Mouse (Mus musculus): ENCODE data around the gene Trpt1. TPM values are rescaled to one million over a fixed set of nuclear protein-coding genes. Genes with fewer than 3 reads are reported as not detected.
A peak's percentile ranks its signal among the peaks of the same experiment; 100 is the strongest.

Trpt1 gene
- polyA plus RNA-seq, 1 experiment from 2014 or later = 10.1 TPM

GRCm38 (mm10) chr19:6971644-6972043 is 24.3 kb upstream of the Trpt1 start:
- no peak for ATAC-seq (ENCODE audit: low read depth)
- H3K27ac ChIP-seq (replicated peaks; ENCODE audit: low read depth, low read length) = 0 out of 2 replicates have a peak overlapping the region, but pooled peaks have one; percentile 1
- no peaks in the 10 kb centered on the region for H3K36me3 ChIP-seq (ENCODE audit: control insufficient read depth, insufficient read depth, low read length)
- 0 out of 2 replicates have a peak overlapping the region, but pooled peaks have one; percentile 14 for H3K9ac ChIP-seq (ENCODE audit: low read depth, low read length)
- H3K9me3 ChIP-seq (ENCODE audit: control insufficient read depth, low read length) = no peaks in the 10 kb centered on the region
- WGBS = 33% methylated on average over 6 of the region's 6 CpGs
- H3K4me2 ChIP-seq (ENCODE audit: low read depth, low read length) = no peak overlapping the region
- no peak overlapping the region for H3K4me3 ChIP-seq (ENCODE audit: low read depth, low read length)
- DNase-seq (ENCODE audit: low spot score) = no peak
- H3K4me1 ChIP-seq (ENCODE audit: control insufficient read depth, insufficient read depth, low read length) = peaks cover 28% of the 10 kb centered on the region
- no peaks in the 10 kb centered on the region for H3K27me3 ChIP-seq (replicated peaks; ENCODE audit: control insufficient read depth, insufficient read depth, low read length)

- H3K36me3 ChIP-seq (ENCODE audit: control insufficient read depth, insufficient read depth, low read length) = peaks cover 3% of the 10 kb centered on the region
- no peaks in the 10 kb centered on the region for H3K27me3 ChIP-seq (replicated peaks; ENCODE audit: control insufficient read depth, insufficient read depth, low read length)
- peaks cover 30% of the 10 kb centered on the region for H3K4me1 ChIP-seq (ENCODE audit: control insufficient read depth, insufficient read depth, low read length)
- no peak for ATAC-seq (ENCODE audit: low read depth)
- 74% methylated on average over 13 of the region's 13 CpGs for WGBS
- no peak overlapping the region for H3K9ac ChIP-seq (ENCODE audit: low read depth, low read length)
- no peak overlapping the region for H3K4me2 ChIP-seq (ENCODE audit: low read depth, low read length)
- DNase-seq (ENCODE audit: low spot score) = no peak
- H3K27ac ChIP-seq (replicated peaks; ENCODE audit: low read depth, low read length) = no peak overlapping the region
- H3K9me3 ChIP-seq (ENCODE audit: control insufficient read depth, low read length) = no peaks in the 10 kb centered on the region
- no peak overlapping the region for H3K4me3 ChIP-seq (ENCODE audit: low read depth, low read length)
Observed at GRCm38 (mm10) chr19:6972247-6972917, 23.5 kb upstream of the Trpt1 start.

- H3K9me3 ChIP-seq (ENCODE audit: control insufficient read depth, low read length) = no peaks in the 10 kb centered on the region
- H3K4me2 ChIP-seq (ENCODE audit: low read depth, low read length) = peak overlapping the region; percentile 92
- H3K4me1 ChIP-seq (ENCODE audit: control insufficient read depth, insufficient read depth, low read length) = peaks cover 28% of the 10 kb centered on the region
- peaks cover 16% of the 10 kb centered on the region for H3K36me3 ChIP-seq (ENCODE audit: control insufficient read depth, insufficient read depth, low read length)
- H3K4me3 ChIP-seq (ENCODE audit: low read depth, low read length) = peak overlapping the region; percentile 77
- H3K27ac ChIP-seq (replicated peaks; ENCODE audit: low read depth, low read length) = peak overlapping the region; percentile 88; the same call in 1 of the 2 replicates
- H3K27me3 ChIP-seq (replicated peaks; ENCODE audit: control insufficient read depth, insufficient read depth, low read length) = no peaks in the 10 kb centered on the region
- WGBS = 25% methylated on average over 11 of the region's 12 CpGs
- no peak for DNase-seq (ENCODE audit: low spot score)
- H3K9ac ChIP-seq (ENCODE audit: low read depth, low read length) = peak overlapping the region; percentile 48
- ATAC-seq (ENCODE audit: low read depth) = no peak
Observed at GRCm38 (mm10) chr19:6973581-6974190, 22.2 kb upstream of the Trpt1 start.

- Histone ChIP-seq H3K9ac (ENCODE audit: low read depth, low read length) (peak within 1 kb of the TSS; percentile 76), H3K27ac (replicated peaks; ENCODE audit: low read depth, low read length) (peak within 1 kb of the TSS; percentile 88), H3K27me3 (replicated peaks; ENCODE audit: control insufficient read depth, insufficient read depth, low read length) (no peaks in the 10 kb centered on the region), H3K4me2 (ENCODE audit: low read depth, low read length) (peak within 1 kb of the TSS; percentile 92), H3K4me1 (ENCODE audit: control insufficient read depth, insufficient read depth, low read length) (peaks cover 33% of the 10 kb centered on the region), H3K9me3 (ENCODE audit: control insufficient read depth, low read length) (no peaks in the 10 kb centered on the region), H3K4me3 (ENCODE audit: low read depth, low read length) (peak within 1 kb of the TSS; percentile 77), H3K36me3 (ENCODE audit: control insufficient read depth, insufficient read depth, low read length) (peaks cover 19% of the 10 kb centered on the region)
- 0% methylated on average over 39 of the region's 84 CpGs for WGBS
- DNase-seq (ENCODE audit: low spot score) (peak; percentile 96), ATAC-seq (ENCODE audit: low read depth) (peak; percentile 70)
Observed at GRCm38 (mm10) chr19:6974211-6975205, 21.4 kb upstream of the Trpt1 start, which contains the start of gene Ppp1r14b. Gene Ppp1r14b (plus strand): TSS chr19:6974968.

DNA sequence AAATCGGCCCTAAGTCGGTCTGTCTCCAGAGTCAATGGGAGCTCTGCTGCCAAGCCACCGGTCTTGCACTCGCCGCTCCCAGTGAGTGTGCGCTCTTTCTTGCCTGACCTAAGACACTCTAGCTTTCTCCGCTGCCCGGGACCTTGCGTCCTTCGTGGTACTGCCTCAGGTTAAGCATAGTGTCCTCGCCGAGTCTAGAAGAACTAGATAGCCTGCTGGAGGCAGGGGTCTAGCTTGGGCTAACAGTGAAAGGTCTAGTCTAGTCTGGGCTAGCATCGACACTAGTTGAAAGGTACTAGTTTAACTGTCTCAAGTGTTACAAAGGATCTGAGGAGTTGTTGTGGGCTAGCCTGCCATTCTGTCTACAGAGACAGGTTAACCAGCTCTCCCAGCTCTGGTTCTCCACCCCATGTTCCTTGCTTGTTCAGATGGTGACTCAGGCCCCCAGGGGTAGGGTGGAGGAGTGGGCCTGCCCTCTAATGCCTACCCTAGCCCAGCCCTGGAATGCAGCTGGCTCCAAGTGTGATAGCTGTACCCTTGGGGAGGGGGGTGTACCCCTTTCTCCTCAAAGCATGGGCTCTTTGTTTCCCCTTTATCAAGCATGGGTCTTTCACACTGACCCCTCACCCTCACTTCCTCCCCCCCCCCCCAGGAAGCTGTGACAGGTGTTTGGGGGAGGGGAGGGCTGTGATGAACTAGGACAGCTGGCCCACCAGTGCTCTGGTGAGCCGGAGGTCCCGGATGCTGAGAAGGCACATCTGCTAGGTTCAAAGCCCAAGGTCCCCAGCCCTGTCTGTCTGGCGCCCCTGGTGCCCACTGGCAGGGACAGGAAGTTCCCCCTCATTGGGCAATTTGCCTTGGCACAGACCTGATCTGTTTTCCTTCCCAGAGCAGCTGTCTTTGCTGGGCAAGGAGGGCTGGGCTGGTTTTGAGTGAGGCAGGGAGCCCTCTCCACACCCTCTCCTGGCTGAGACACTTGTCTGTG is 20.1 kb upstream of the Trpt1 start, which contains the start of gene Plcb3:
Gene Plcb3 (minus strand): TSS at position 934 of the 985 bp plus-strand sequence.
- ATAC-seq (ENCODE audit: low read depth) = peak; percentile 3; the same call in 1 of the 2 replicates
- Histone ChIP-seq H3K9me3 (ENCODE audit: control insufficient read depth, low read length) (no peaks in the 10 kb centered on the region), H3K4me2 (ENCODE audit: low read depth, low read length) (peak within 1 kb of the TSS; percentile 92), H3K4me1 (ENCODE audit: control insufficient read depth, insufficient read depth, low read length) (peaks cover 24% of the 10 kb centered on the region), H3K9ac (ENCODE audit: low read depth, low read length) (peak within 1 kb of the TSS; percentile 76), H3K27me3 (replicated peaks; ENCODE audit: control insufficient read depth, insufficient read depth, low read length) (no peaks in the 10 kb centered on the region), H3K36me3 (ENCODE audit: control insufficient read depth, insufficient read depth, low read length) (peaks cover 19% of the 10 kb centered on the region), H3K4me3 (ENCODE audit: low read depth, low read length) (peak within 1 kb of the TSS; percentile 77), H3K27ac (replicated peaks; ENCODE audit: low read depth, low read length) (peak within 1 kb of the TSS; percentile 88)
- 2% methylated on average over 16 of the region's 16 CpGs for WGBS
- DNase-seq (ENCODE audit: low spot score) = peak; percentile 92

- H3K27ac ChIP-seq (replicated peaks; ENCODE audit: low read depth, low read length) = peak overlapping the region; percentile 8; the same call in 1 of the 2 replicates
Observed at GRCm38 (mm10) chr19:6977759-6978638, 17.9 kb upstream of the Trpt1 start.

GRCm38 (mm10) chr19:6978639-6978974 is 17.3 kb upstream of the Trpt1 start:
- Histone ChIP-seq H3K9ac (ENCODE audit: low read depth, low read length) (0 out of 2 replicates have a peak overlapping the region, but pooled peaks have one; percentile 26), H3K36me3 (ENCODE audit: control insufficient read depth, insufficient read depth, low read length) (peaks cover 33% of the 10 kb centered on the region), H3K27ac (replicated peaks; ENCODE audit: low read depth, low read length) (peak overlapping the region; percentile 8; the same call in 1 of the 2 replicates), H3K4me2 (ENCODE audit: low read depth, low read length) (peak overlapping the region; percentile 92), H3K4me1 (ENCODE audit: control insufficient read depth, insufficient read depth, low read length) (peaks cover 31% of the 10 kb centered on the region), H3K27me3 (replicated peaks; ENCODE audit: control insufficient read depth, insufficient read depth, low read length) (no peaks in the 10 kb centered on the region), H3K9me3 (ENCODE audit: control insufficient read depth, low read length) (no peaks in the 10 kb centered on the region), H3K4me3 (ENCODE audit: low read depth, low read length) (peak overlapping the region; percentile 78)
- 43% methylated on average over 3 of the region's 3 CpGs for WGBS
- ATAC-seq (ENCODE audit: low read depth) (no peak), DNase-seq (ENCODE audit: low spot score) (no peak)

More at GRCm38 (mm10) chr19:6977759-6978638, 17.9 kb upstream of the Trpt1 start:
- ATAC-seq (ENCODE audit: low read depth) = no peak
- 72% methylated on average over 13 of the region's 13 CpGs for WGBS
- H3K9ac ChIP-seq (ENCODE audit: low read depth, low read length) = 0 out of 2 replicates have a peak overlapping the region, but pooled peaks have one; percentile 26
- H3K4me3 ChIP-seq (ENCODE audit: low read depth, low read length) = peak overlapping the region; percentile 78; the same call in 1 of the 2 replicates
- no peaks in the 10 kb centered on the region for H3K27me3 ChIP-seq (replicated peaks; ENCODE audit: control insufficient read depth, insufficient read depth, low read length)
- H3K36me3 ChIP-seq (ENCODE audit: control insufficient read depth, insufficient read depth, low read length) = peaks cover 29% of the 10 kb centered on the region
- DNase-seq (ENCODE audit: low spot score) = no peak
- peaks cover 31% of the 10 kb centered on the region for H3K4me1 ChIP-seq (ENCODE audit: control insufficient read depth, insufficient read depth, low read length)
- no peaks in the 10 kb centered on the region for H3K9me3 ChIP-seq (ENCODE audit: control insufficient read depth, low read length)
- H3K4me2 ChIP-seq (ENCODE audit: low read depth, low read length) = peak overlapping the region; percentile 92
